Mouse (Mus musculus) intestine, embryonic 14.5 days (tissue): ENCODE results near the gene Apbb1ip. TPM values are rescaled to one million over a fixed set of nuclear protein-coding genes. Genes with fewer than 3 reads are reported as not detected.

Experiments used
- ATAC-seq: fragments of 200-750 bp; cut with Nextera tagmentation; replicated peaks from 2 replicates; pipeline ENCODE4 v1.8.0; 2017; ENCODE audit warnings: low read depth, moderate number of reproducible peaks, moderate TSS enrichment, moderate library complexity; ENCODE audit not compliant: low FRiP score, low TSS enrichment
- DNase-seq: peaks from one replicate; pipeline ENCODE4 v3.0.0-alpha.2; 2018; ENCODE audit warnings: low spot score
- H3K27ac ChIP-seq: fragments of 300-500 bp; sonication (generic); 2 replicates; pipeline ENCODE4 v1.5.1; 2014; ENCODE audit warnings: low read depth, mild to moderate bottlenecking, control low read depth
- H3K27me3 ChIP-seq: fragments of 300-500 bp; sonication (generic); replicated peaks from 2 replicates; pipeline ENCODE4 v1.6.1; 2014; ENCODE audit warnings: low read length, control low read depth; ENCODE audit not compliant: control insufficient read depth, insufficient read depth
- H3K36me3 ChIP-seq: fragments of 300-500 bp; sonication (generic); 2 replicates; pipeline ENCODE4 v1.6.1; 2014; ENCODE audit warnings: low read length, control low read depth; ENCODE audit not compliant: control insufficient read depth, insufficient read depth
- H3K4me1 ChIP-seq: fragments of 300-500 bp; sonication (generic); replicated peaks from 2 replicates; pipeline ENCODE4 v1.6.1; 2014; ENCODE audit warnings: low read length, control low read depth, mixed read lengths; ENCODE audit not compliant: control insufficient read depth, insufficient read depth
- H3K4me2 ChIP-seq: fragments of 300-500 bp; sonication (generic); 2 replicates; pipeline ENCODE4 v1.6.1; 2014; ENCODE audit warnings: low read length
- H3K4me3 ChIP-seq: fragments of 300-500 bp; sonication (generic); 2 replicates; pipeline ENCODE4 v1.5.1; 2014; ENCODE audit warnings: low read depth, low read length, control low read depth, mixed read lengths
- H3K9ac ChIP-seq: fragments of 300-500 bp; sonication (generic); 2 replicates; pipeline ENCODE4 v1.6.1; 2014; ENCODE audit warnings: mild to moderate bottlenecking, low read length
- H3K9me3 ChIP-seq: fragments of 300-500 bp; sonication (generic); 2 replicates; pipeline ENCODE4 v1.6.1; 2016; ENCODE audit warnings: low read length, control low read depth; ENCODE audit not compliant: control insufficient read depth
- WGBS: fragments of 180-500 bp; shearing (Covaris S2); extraction: QIAGEN DNeasy Blood & Tissue Kit; methylation state at CpG from one replicate; pipeline ENCODE4 v1.1.7; 2014; 5-methylcytosine and 5-hydroxymethylcytosine counted together
- polyA plus RNA-seq: library from polyadenylated mRNA; unstranded; fragments of >200 nt; fragmentation: Nextera tagmentation; extraction: Ambion mirVana; gene quantifications from 2 replicates; pipeline ENCODE4 v1.2.1, GENCODE M21; 2014

Gene Apbb1ip
- polyA plus RNA-seq: 1.4 and 1.9 TPM in 2 replicates

DNA sequence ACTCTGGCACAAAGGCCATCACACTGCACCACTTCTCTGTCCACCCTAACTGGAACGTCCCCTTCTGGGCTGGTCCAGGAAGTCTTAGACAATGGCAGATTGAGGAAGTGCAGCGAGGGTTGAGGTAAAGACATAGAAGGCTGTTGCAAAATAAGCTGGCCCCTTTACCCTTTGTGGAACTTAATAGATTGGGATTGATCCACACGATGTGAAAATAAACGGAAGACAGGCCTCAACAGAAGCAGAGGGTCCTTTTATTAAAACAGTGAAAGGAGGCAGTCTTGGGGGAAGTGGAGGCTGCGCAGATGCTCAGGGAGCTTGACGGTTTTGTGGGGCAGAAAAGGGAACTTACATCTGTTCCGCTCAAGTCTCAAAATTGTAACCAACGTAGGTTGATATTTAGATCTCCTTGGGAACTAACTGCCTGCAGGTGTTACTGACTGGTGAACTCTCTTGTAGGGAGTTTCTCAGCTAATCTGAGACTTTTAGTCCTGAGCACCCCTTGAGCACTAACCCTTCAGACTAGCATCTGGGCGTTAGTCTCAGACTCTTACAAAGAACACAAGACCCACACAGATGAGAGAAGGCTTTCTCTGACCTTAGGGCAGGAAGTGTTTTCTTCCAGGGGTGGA is at the start of gene Apbb1ip:
Apbb1ip (plus strand) TSS at position 546 of the 632 bp plus-strand sequence.
- DNase-seq (no peak), ATAC-seq (0 out of 2 replicates have a peak, but pooled peaks have one; percentile 32)
- Histone ChIP-seq H3K27me3 (peaks cover 7% of the 10 kb centered on the region; the same call in 1 of the 2 replicates), H3K9me3 (no peaks in the 10 kb centered on the region), H3K4me2 (peak within 1 kb of the TSS; percentile 66), H3K9ac (0 out of 2 replicates have a peak within 1 kb of the TSS, but pooled peaks have one; percentile 10), H3K4me3 (peak within 1 kb of the TSS; percentile 32), H3K36me3 (no peaks in the 10 kb centered on the region), H3K4me1 (no peaks in the 10 kb centered on the region), H3K27ac (no peak within 1 kb of the TSS)
- WGBS: 29% methylated on average over 9 of the region's 9 CpGs

GRCm38 (mm10) chr2:22727113-22727512 is 46.8 kb upstream of the Apbb1ip start:
- no peak for DNase-seq
- ATAC-seq: no peak
- Histone ChIP-seq H3K9ac (no peak overlapping the region), H3K9me3 (no peaks in the 10 kb centered on the region), H3K4me2 (no peak overlapping the region), H3K36me3 (no peaks in the 10 kb centered on the region), H3K4me3 (no peak overlapping the region), H3K27ac (no peak overlapping the region), H3K27me3 (no peaks in the 10 kb centered on the region), H3K4me1 (no peaks in the 10 kb centered on the region)
- 84% methylated on average over 1 of the region's 1 CpGs for WGBS

GRCm38 (mm10) chr2:22736134-22736533 is 37.8 kb upstream of the Apbb1ip start:
- no peak overlapping the region for H3K4me3 ChIP-seq
- ATAC-seq (no peak), DNase-seq (no peak)
- no peaks in the 10 kb centered on the region for H3K36me3 ChIP-seq
- H3K9ac ChIP-seq: no peak overlapping the region
- H3K4me2 ChIP-seq: no peak overlapping the region
- no peaks in the 10 kb centered on the region for H3K4me1 ChIP-seq
- 82% methylated on average over 2 of the region's 2 CpGs for WGBS
- H3K27ac ChIP-seq: no peak overlapping the region
- no peaks in the 10 kb centered on the region for H3K27me3 ChIP-seq
- H3K9me3 ChIP-seq: no peaks in the 10 kb centered on the region

DNA sequence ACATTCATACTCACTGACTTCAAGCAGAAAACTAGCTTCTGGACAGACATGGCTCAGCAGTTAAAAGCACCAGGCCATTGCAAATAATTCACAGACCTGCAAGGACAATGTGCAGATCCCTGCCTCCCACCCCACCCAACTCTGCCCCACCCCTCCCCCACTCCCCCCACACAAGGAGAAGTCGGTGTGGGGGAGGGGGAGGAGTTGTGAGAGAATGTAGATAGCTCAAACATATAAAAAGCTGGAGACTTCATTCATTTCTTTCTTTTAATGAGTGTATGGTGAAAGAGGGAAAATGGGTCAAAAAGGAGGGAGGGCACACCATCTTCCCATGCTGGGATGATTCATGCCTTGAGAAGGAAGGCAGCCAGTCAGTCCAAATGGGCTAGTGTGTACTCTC is 34.5 kb upstream of the Apbb1ip start:
- WGBS: 53% methylated on average over 1 of the region's 1 CpGs
- no peak for DNase-seq
- no peaks in the 10 kb centered on the region for H3K36me3 ChIP-seq
- H3K4me3 ChIP-seq: no peak overlapping the region
- no peaks in the 10 kb centered on the region for H3K9me3 ChIP-seq
- H3K27me3 ChIP-seq: no peaks in the 10 kb centered on the region
- no peak overlapping the region for H3K27ac ChIP-seq
- no peak overlapping the region for H3K9ac ChIP-seq
- H3K4me2 ChIP-seq: no peak overlapping the region
- no peak for ATAC-seq
- H3K4me1 ChIP-seq: no peaks in the 10 kb centered on the region

DNA sequence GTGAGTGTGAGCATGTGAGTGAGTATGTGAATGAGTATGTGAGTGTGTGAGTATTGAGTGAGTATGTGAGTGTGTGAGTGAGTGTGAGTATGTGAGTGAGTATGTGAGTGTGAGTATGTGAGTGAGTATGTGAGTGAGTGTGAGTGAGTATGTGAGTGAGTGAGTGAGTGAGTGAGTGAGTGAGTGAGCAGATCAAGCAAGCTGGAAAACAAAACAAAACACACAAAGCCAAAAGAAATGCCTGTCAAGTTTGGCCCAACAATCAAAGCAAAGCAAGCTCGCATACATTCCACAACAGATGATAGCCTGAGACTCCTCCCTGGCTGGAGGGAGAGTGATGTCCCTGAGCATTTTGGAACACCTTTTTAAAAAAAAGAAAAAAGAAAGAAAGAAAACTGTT is 33.5 kb upstream of the Apbb1ip start:
- ATAC-seq: no peak
- no peak overlapping the region for H3K4me3 ChIP-seq
- H3K27ac ChIP-seq: no peak overlapping the region
- WGBS: 96% methylated on average over 1 of the region's 1 CpGs
- no peak for DNase-seq
- H3K4me2 ChIP-seq: no peak overlapping the region
- no peaks in the 10 kb centered on the region for H3K9me3 ChIP-seq
- no peaks in the 10 kb centered on the region for H3K36me3 ChIP-seq
- no peak overlapping the region for H3K9ac ChIP-seq
- 0 out of 2 replicates have a peak, but pooled peaks cover under 1% of the 10 kb centered on the region for H3K27me3 ChIP-seq
- H3K4me1 ChIP-seq: no peaks in the 10 kb centered on the region

DNA sequence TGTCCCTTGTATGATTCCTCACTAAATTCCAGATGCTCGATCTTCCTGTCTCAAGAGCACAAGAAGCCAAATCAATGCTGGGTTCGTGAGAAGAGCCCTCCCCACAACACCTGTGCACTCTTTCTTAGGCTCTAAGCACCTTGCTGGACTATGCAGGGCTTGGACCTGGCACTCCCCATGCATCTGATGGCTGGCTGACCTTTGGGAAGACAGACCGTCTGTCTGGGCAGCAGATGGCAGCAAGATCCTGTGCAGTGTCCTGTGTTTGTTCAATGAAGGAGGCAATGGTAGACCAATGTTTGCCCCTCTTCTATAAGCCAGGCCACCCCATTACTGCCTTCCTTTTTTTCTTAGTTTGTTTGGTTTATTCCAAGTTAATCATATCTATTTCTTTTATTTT is 32.7 kb upstream of the Apbb1ip start:
- H3K27me3 ChIP-seq: 0 out of 2 replicates have a peak, but pooled peaks cover 4% of the 10 kb centered on the region
- DNase-seq: no peak
- 60% methylated on average over 3 of the region's 3 CpGs for WGBS

GRCm38 (mm10) chr2:22744121-22744761 is 29.7 kb upstream of the Apbb1ip start:
- DNase-seq (peak; percentile 79), ATAC-seq (0 out of 2 replicates have a peak, but pooled peaks have one; percentile 36)
- Histone ChIP-seq H3K36me3 (no peaks in the 10 kb centered on the region), H3K4me2 (no peak overlapping the region), H3K9me3 (no peaks in the 10 kb centered on the region), H3K4me1 (no peaks in the 10 kb centered on the region), H3K27ac (no peak overlapping the region), H3K9ac (no peak overlapping the region), H3K4me3 (no peak overlapping the region), H3K27me3 (0 out of 2 replicates have a peak, but pooled peaks cover 4% of the 10 kb centered on the region)
- WGBS: under 1% methylated on average over 32 of the region's 38 CpGs

More for the DNA sequence above, 32.7 kb upstream of the Apbb1ip start:
- no peak for ATAC-seq
- Histone ChIP-seq H3K4me1 (no peaks in the 10 kb centered on the region), H3K27ac (no peak overlapping the region), H3K4me2 (no peak overlapping the region), H3K36me3 (no peaks in the 10 kb centered on the region), H3K9me3 (no peaks in the 10 kb centered on the region), H3K4me3 (no peak overlapping the region), H3K9ac (no peak overlapping the region)

- Histone ChIP-seq H3K4me2 (no peak overlapping the region), H3K27ac (no peak overlapping the region), H3K4me3 (no peak overlapping the region), H3K9me3 (no peaks in the 10 kb centered on the region), H3K9ac (no peak overlapping the region), H3K4me1 (no peaks in the 10 kb centered on the region), H3K36me3 (no peaks in the 10 kb centered on the region), H3K27me3 (0 out of 2 replicates have a peak, but pooled peaks cover 4% of the 10 kb centered on the region)
- 5% methylated on average over 19 of the region's 19 CpGs for WGBS
- DNase-seq: peak; percentile 71
- no peak for ATAC-seq
Observed at GRCm38 (mm10) chr2:22744876-22745275, 29.0 kb upstream of the Apbb1ip start.
